Mouse (Mus musculus) neutrophil, adult 59 days (primary cell): ENCODE data around the gene Serpina1c. TPM values are rescaled to one million over a fixed set of nuclear protein-coding genes. Genes with fewer than 3 reads are reported as not detected.

Experiments
- total RNA-seq, 2 experiments: library from RNA; stranded (reverse); gene quantifications; 1 replicate in 1 of 2; 2 replicates in 1 of 2; pipeline ENCODE4 v1.2.4; 2023

The Serpina1c gene
- total RNA-seq = under 1 TPM; 0.31 to 0.37 TPM

GRCm38 (mm10) chr12:103904837-103905340 is at the start of gene Serpina1c:
Serpina1c (minus strand) TSS chr12:103904887.

GRCm38 (mm10) chr12:103863101-103863974 is 41.3 kb downstream of the Serpina1c start, which contains the start of gene Serpina1a:
Serpina1a (minus strand) TSS chr12:103863562.

Other genes starting within 250 kb of the Serpina1c start
- not detected for gene Serpina6, start 247.7 kb downstream of the Serpina1c start, total RNA-seq
- gene Serpina16, start 228.7 kb downstream of the Serpina1c start, total RNA-seq = not detected
- not detected for gene Serpina1f, start 209.4 kb downstream of the Serpina1c start, total RNA-seq
- 1 to 10 TPM in 1 of 2 experiments, under 1 TPM in 1; 0.89 to 1.1 TPM for gene Serpina1d, start 131.3 kb downstream of the Serpina1c start, total RNA-seq
- gene Serpina1b, start 74.5 kb downstream of the Serpina1c start, total RNA-seq = under 1 TPM in 1 of 2 experiments, not detected in 1; 0.47 TPM
- gene Serpina1a, start 41.3 kb downstream of the Serpina1c start, total RNA-seq = not detected
- not detected for gene Serpina1e, start 54.1 kb upstream of the Serpina1c start, total RNA-seq
- under 1 TPM in 1 of 2 experiments, not detected in 1; 0.78 TPM for gene Serpina11, start 85.1 kb upstream of the Serpina1c start, total RNA-seq
- gene Serpina9, start 108.9 kb upstream of the Serpina1c start, total RNA-seq = not detected
- not detected for gene Serpina12, start 139.6 kb upstream of the Serpina1c start, total RNA-seq
- gene Serpina5, start 196.2 kb upstream of the Serpina1c start, total RNA-seq = not detected
- gene Serpina3a, start 207.8 kb upstream of the Serpina1c start, total RNA-seq = not detected
- gene Serpina3b, start 223.1 kb upstream of the Serpina1c start, total RNA-seq = under 1 TPM in 1 of 2 experiments, not detected in 1; 0.29 TPM
- not detected for gene Serpina3c, start 249.0 kb upstream of the Serpina1c start, total RNA-seq